ENCODE assay signal across 9 mouse cellular contexts in genomic region chr13:59840429-59841169, GRCm38 (mm10). TPM values are rescaled to one million over a fixed set of nuclear protein-coding genes. Genes with fewer than 3 reads are reported as not detected.
A peak's percentile ranks its signal among the peaks of the same experiment; 100 is the strongest.
DNase-seq lines count a peak whose midpoint lies in the region; ATAC-seq and TF ChIP-seq lines count a peak whose summit lies in the region.
"Had no signal": no experiment of that assay in that cellular context is flagged by ENCODE, and none has a peak within 500 bp of the region (broad histone marks: within the 10 kb centered on the region; RNA-seq: fewer than 3 reads in every experiment).

No protein-coding gene starts in this region.

- H3K9me3 ChIP-seq in MEL (replicated peaks; ENCODE audit: insufficient read depth, low read length), result no peaks in the 10 kb centered on the region
- no peaks in the 10 kb centered on the region for H3K9me3 ChIP-seq in forebrain, embryonic 11.5 days (ENCODE audit: control insufficient read depth, low read length)
- H3K9me3 ChIP-seq: midbrain, embryonic 12.5 days had no signal

- no peak overlapping the region for H3K27ac ChIP-seq in MEL (ENCODE audit: control insufficient read depth, low read depth, low read length)
- no peak overlapping the region for H3K27ac ChIP-seq in forebrain, embryonic 11.5 days (ENCODE audit: low read depth, low read length)
- H3K27ac ChIP-seq: midbrain, embryonic 12.5 days had no signal

- no peaks in the 10 kb centered on the region for H3K79me2 ChIP-seq in MEL (ENCODE audit: control insufficient read depth, insufficient read depth, low read length, poor library complexity)

- WGBS in forebrain, embryonic 11.5 days, result 79% methylated on average over 11 of the region's 11 CpGs

- TF ChIP-seq EP300 in MEL (IDR thresholded peaks at IDR 0.05; ENCODE audit: low read depth in 1 of 2, low read length in 2 of 2), result no peak

- peak; percentile 91 for TF ChIP-seq RAD21 in MEL (IDR thresholded peaks at IDR 0.05; ENCODE audit: low read depth, low read length)

- no peak overlapping the region for H3K4me3 ChIP-seq in MEL (ENCODE audit: control insufficient read depth in 1 of 2, insufficient read depth in 1 of 2, low read depth in 2 of 2, low read length in 2 of 2)
- H3K4me3 ChIP-seq in forebrain, embryonic 11.5 days (ENCODE audit: low read depth, low read length), result no peak overlapping the region
- H3K4me3 ChIP-seq: midbrain, embryonic 12.5 days had no signal

- intact Hi-C loops in heart, postnatal 36 days (cut with DNase I), result loop anchor here (2.0 to 5.0 kb wide), 3 partner anchors 16 to 1203 kb away; no protein-coding TSS in a partner anchor

- DNase-seq in MEL (ENCODE audit: low read depth, low spot score), result peak; percentile 95
- DNase-seq in brain, embryonic 18.5 days (ENCODE audit: low read depth, low spot score), result peak; percentile 72
- DNase-seq in forebrain, embryonic 11.5 days (ENCODE audit: low spot score), result peak; percentile 88
- DNase-seq in heart, postnatal 36 days, result peak; percentile 79 to 82
- DNase-seq in layer of hippocampus, postnatal 25 days (ENCODE audit: extremely low spot score in 1 of 2, low spot score in 1 of 2), result peak; percentile 48 to 62
- peak; percentile 92 for DNase-seq in lung, postnatal 25 days (ENCODE audit: low spot score)
- DNase-seq in retina, postnatal 7 days (ENCODE audit: low read depth, low spot score), result peak; percentile 79
- peak; percentile 88 for DNase-seq in thymus, postnatal 4 days

- no peaks in the 10 kb centered on the region for H3K27me3 ChIP-seq in MEL (ENCODE audit: control insufficient read depth in 1 of 2, insufficient read depth in 2 of 2, low read length in 2 of 2)
- H3K27me3 ChIP-seq in forebrain, embryonic 11.5 days (ENCODE audit: control insufficient read depth, insufficient read depth, low read length), result no peaks in the 10 kb centered on the region
- H3K27me3 ChIP-seq: midbrain, embryonic 12.5 days had no signal

- TF ChIP-seq CTCF in MEL (IDR thresholded peaks at IDR 0.05 in 2 of 3, conservative IDR thresholded peaks at IDR 0.05 in 1 of 3; ENCODE audit: control insufficient read depth in 1 of 3, insufficient read depth in 1 of 3, low read depth in 2 of 3, low read length in 3 of 3, poor library complexity in 1 of 3, severe bottlenecking in 1 of 3), result peak; percentile 92 to 100 (median 99)

- TF ChIP-seq POLR2A in MEL (IDR thresholded peaks at IDR 0.05; ENCODE audit: control insufficient read depth in 1 of 2, insufficient read depth in 1 of 2, low read depth in 1 of 2, low read length in 2 of 2, poor library complexity in 1 of 2), result no peak

- no peak for ATAC-seq in forebrain, embryonic 11.5 days (replicated peaks; ENCODE audit: low FRiP score)

- no peak overlapping the region for H3K9ac ChIP-seq in MEL (ENCODE audit: control insufficient read depth, low read depth, low read length, poor library complexity, severe bottlenecking)
- no peak overlapping the region for H3K9ac ChIP-seq in forebrain, embryonic 11.5 days (ENCODE audit: low read length)
- H3K9ac ChIP-seq: midbrain, embryonic 12.5 days had no signal

- H3K4me2 ChIP-seq in forebrain, embryonic 11.5 days (ENCODE audit: low read depth, low read length, severe bottlenecking), result no peak overlapping the region
- H3K4me2 ChIP-seq: midbrain, embryonic 12.5 days had no signal

- peaks cover 0 to 9% of the 10 kb centered on the region in 2 experiments; a peak in 2 of 4 replicates for H3K36me3 ChIP-seq in MEL (ENCODE audit: control insufficient read depth in 1 of 2, insufficient read depth in 2 of 2, low read length in 2 of 2)
- no peaks in the 10 kb centered on the region for H3K36me3 ChIP-seq in forebrain, embryonic 11.5 days (ENCODE audit: control insufficient read depth, insufficient read depth, low read length)
- H3K36me3 ChIP-seq: midbrain, embryonic 12.5 days had no signal

- H3K4me1 ChIP-seq in MEL (ENCODE audit: control insufficient read depth in 1 of 2, insufficient read depth in 2 of 2, low read length in 2 of 2), result peaks cover 0 to 8% of the 10 kb centered on the region in 2 experiments; a peak in 2 of 4 replicates
- no peaks in the 10 kb centered on the region for H3K4me1 ChIP-seq in forebrain, embryonic 11.5 days (replicated peaks; ENCODE audit: control insufficient read depth, insufficient read depth, low read length)
- H3K4me1 ChIP-seq: midbrain, embryonic 12.5 days had no signal

TF ChIP-seq in MEL, 35 proteins besides CTCF, POLR2A, EP300 and RAD21:
- TF ChIP-seq MAX (IDR thresholded peaks at IDR 0.05; ENCODE audit: low read length), result peak; percentile 77
- no peak for TF ChIP-seq KAT2A (conservative IDR thresholded peaks at IDR 0.05; ENCODE audit: low read depth, low read length)
- no peak for TF ChIP-seq TCF12 (IDR thresholded peaks at IDR 0.05; ENCODE audit: low read depth, low read length)
- TF ChIP-seq MYB (IDR thresholded peaks at IDR 0.05; ENCODE audit: low read depth, low read length), result no peak
- TF ChIP-seq POLR2AphosphoS2 (IDR thresholded peaks at IDR 0.05; ENCODE audit: low read length), result no peak
- peak; percentile 53; the same call in 1 of the 2 replicates for TF ChIP-seq MXI1 (IDR thresholded peaks at IDR 0.05; ENCODE audit: low read depth, low read length)
- TF ChIP-seq NELFE (IDR thresholded peaks at IDR 0.05; ENCODE audit: low read depth, low read length), result no peak
- TF ChIP-seq TAL1 (IDR thresholded peaks at IDR 0.05; ENCODE audit: low read length), result no peak
- TF ChIP-seq USF1 (IDR thresholded peaks at IDR 0.05; ENCODE audit: low read depth, low read length), result no peak
- no peak for TF ChIP-seq MAFK (IDR thresholded peaks at IDR 0.05; ENCODE audit: borderline replicate concordance, low read depth, low read length)
- TF ChIP-seq ETS1 (IDR thresholded peaks at IDR 0.05; ENCODE audit: low read depth, low read length), result peak; percentile 36; the same call in 1 of the 2 replicates
- peak; percentile 74; the same call in 1 of the 2 replicates for TF ChIP-seq SIN3A (IDR thresholded peaks at IDR 0.05; ENCODE audit: low read length)
- TF ChIP-seq CHD1 (IDR thresholded peaks at IDR 0.05; ENCODE audit: low read depth, low read length), result no peak
- no peak for TF ChIP-seq CHD2 (IDR thresholded peaks at IDR 0.05; ENCODE audit: low read length)
- TF ChIP-seq USF2 (IDR thresholded peaks at IDR 0.05; ENCODE audit: borderline replicate concordance in 1 of 2, insufficient read depth in 1 of 2, low read depth in 1 of 2, low read length in 2 of 2), result no peak
- no peak for TF ChIP-seq RCOR1 (IDR thresholded peaks at IDR 0.05; ENCODE audit: low read depth, low read length)
- peak; percentile 96 for TF ChIP-seq ZC3H11A (IDR thresholded peaks at IDR 0.05; ENCODE audit: low read depth, low read length)
- TF ChIP-seq HCFC1 (IDR thresholded peaks at IDR 0.05; ENCODE audit: low read depth, low read length), result peak; percentile 41
- TF ChIP-seq GATA1 (IDR thresholded peaks at IDR 0.05; ENCODE audit: low read depth, low read length), result 0 out of 2 replicates have a peak, but pooled peaks have one; percentile 15
- no peak for TF ChIP-seq GABPA (IDR thresholded peaks at IDR 0.05; ENCODE audit: low read depth, low read length)
- TF ChIP-seq POLR2AphosphoS5 (IDR thresholded peaks at IDR 0.05; ENCODE audit: borderline replicate concordance, low read depth, low read length), result no peak
- 0 out of 2 replicates have a peak, but pooled peaks have one; percentile 25 for TF ChIP-seq NRF1 (IDR thresholded peaks at IDR 0.05; ENCODE audit: insufficient read depth, low read depth, low read length, poor library complexity, severe bottlenecking)
- 0 out of 2 replicates have a peak, but pooled peaks have one; percentile 40 for TF ChIP-seq TBP (IDR thresholded peaks at IDR 0.05; ENCODE audit: low read depth, low read length)
- peak; percentile 89 for TF ChIP-seq MYC (IDR thresholded peaks at IDR 0.05; ENCODE audit: low read depth, low read length)
- peak; percentile 61 for TF ChIP-seq ZNF384 (IDR thresholded peaks at IDR 0.05; ENCODE audit: low read depth, low read length)
- TF ChIP-seq SMC3 (IDR thresholded peaks at IDR 0.05; ENCODE audit: low read depth, low read length), result peak; percentile 99
- TF ChIP-seq JUND (IDR thresholded peaks at IDR 0.05; ENCODE audit: low read depth, low read length), result peak; percentile 61; the same call in 1 of the 2 replicates
- TF ChIP-seq MAZ (IDR thresholded peaks at IDR 0.05; ENCODE audit: low read depth, low read length), result peak; percentile 64; the same call in 1 of the 2 replicates
- 0 out of 2 replicates have a peak, but pooled peaks have one; percentile 40 for TF ChIP-seq ELF1 (IDR thresholded peaks at IDR 0.05; ENCODE audit: low read depth, low read length)
- TF ChIP-seq ZKSCAN1 (IDR thresholded peaks at IDR 0.05; ENCODE audit: low read depth, low read length), result no peak
- TF ChIP-seq BHLHE40 (IDR thresholded peaks at IDR 0.05; ENCODE audit: borderline replicate concordance, low read depth, low read length), result 0 out of 2 replicates have a peak, but pooled peaks have one; percentile 18
- no peak for TF ChIP-seq MEF2A (IDR thresholded peaks at IDR 0.05; ENCODE audit: extremely low read depth, insufficient replicate concordance, low read depth, low read length, poor library complexity, severe bottlenecking)
TF ChIP-seq in MEL: peak in this region for 16.

RNA-seq across cellular contexts. Expression of gene Tut7, which starts 17.7 kb away (rescaled TPM):
- total RNA-seq in MEL (2012; rRNA removed), result 38.1 and 47.7 TPM in 2 replicates
- 100 to 1,000 TPM in 1 of 2 experiments, 10 to 100 TPM in 1; 53.8 to 135 TPM for polyA plus RNA-seq in MEL (2012; ENCODE audit: insufficient read depth in 1 of 2, insufficient read length in 2 of 2, low read depth in 1 of 2, low replicate concordance in 2 of 2, missing spikeins in 1 of 2)
- 46.4 and 55.5 TPM in 2 replicates for polyA plus RNA-seq in forebrain, embryonic 11.5 days (2014; fragmentation: Nextera tagmentation; extraction: Ambion mirVana)
- total RNA-seq in heart, postnatal 36 days (2021), result 10 to 100 TPM; 44.6 to 45.8 TPM
- total RNA-seq in layer of hippocampus, postnatal 25 days (2021), result 10 to 100 TPM; 59.0 to 64.0 TPM

RNA-seq across cellular contexts. Expression of gene Gm49354, which starts 58.6 kb away (rescaled TPM):
- not detected in 2 replicates for total RNA-seq in MEL (2012; rRNA removed)
- polyA plus RNA-seq in MEL (2012; ENCODE audit: insufficient read depth in 1 of 2, insufficient read length in 2 of 2, low read depth in 1 of 2, low replicate concordance in 2 of 2, missing spikeins in 1 of 2), result 1 to 10 TPM in 1 of 2 experiments, not detected in 1; 3.6 TPM
- not detected in 2 replicates for polyA plus RNA-seq in forebrain, embryonic 11.5 days (2014; fragmentation: Nextera tagmentation; extraction: Ambion mirVana)
- total RNA-seq in heart, postnatal 36 days (2021), result not detected
- not detected for total RNA-seq in layer of hippocampus, postnatal 25 days (2021)
- polyA plus RNA-seq: midbrain, embryonic 12.5 days had no signal
